Mouse (Mus musculus) MEL (cell line): ENCODE data around the gene Wdfy3. TPM values are rescaled to one million over a fixed set of nuclear protein-coding genes. Genes with fewer than 3 reads are reported as not detected.

Experiments
- DNase-seq: peaks from one replicate; pipeline ENCODE4 v3.0.0; 2011; ENCODE audit warnings: low read depth, low spot score
- H3K27ac ChIP-seq: 2 replicates; pipeline ENCODE4 v1.5.1; 2012; ENCODE audit warnings: low read depth, mild to moderate bottlenecking, control low read depth, low read length, moderate library complexity; ENCODE audit not compliant: control insufficient read depth
- H3K27me3 ChIP-seq, 2 experiments: fragments of 150-350 bp in 1 of 2; sonication (generic) in 1 of 2; 2 replicates each; pipeline ENCODE4 v1.6.1; 2012; ENCODE audit warnings: low read length in 2 of 2, mild to moderate bottlenecking in 2 of 2, improper control_type of control experiment in 1 of 2, moderate library complexity in 1 of 2; ENCODE audit not compliant: insufficient read depth in 2 of 2, control insufficient read depth in 1 of 2
- H3K36me3 ChIP-seq, 2 experiments: 2 replicates each; pipeline ENCODE4 v1.6.1; 2012 to 2014; ENCODE audit warnings: low read length in 2 of 2, improper control_type of control experiment in 1 of 2, inconsistent platforms in 1 of 2, mild to moderate bottlenecking in 1 of 2; ENCODE audit not compliant: insufficient read depth in 2 of 2, control insufficient read depth in 1 of 2
- H3K4me1 ChIP-seq, 2 experiments: fragments of 150-350 bp in 1 of 2; sonication (generic) in 1 of 2; 2 replicates each; pipeline ENCODE4 v1.6.1; 2012; ENCODE audit warnings: low read length in 2 of 2, improper control_type of control experiment in 1 of 2, mild to moderate bottlenecking in 1 of 2; ENCODE audit not compliant: insufficient read depth in 2 of 2, control insufficient read depth in 1 of 2
- H3K4me3 ChIP-seq, 2 experiments: fragments of 150-350 bp in 1 of 2; sonication (generic) in 1 of 2; 2 replicates each; pipeline ENCODE4 v1.5.1; 2012; ENCODE audit warnings: low read depth in 2 of 2, low read length in 2 of 2, mild to moderate bottlenecking in 2 of 2, moderate library complexity in 2 of 2, control low read depth in 1 of 2, improper control_type of control experiment in 1 of 2; ENCODE audit not compliant: control insufficient read depth in 1 of 2, insufficient read depth in 1 of 2
- H3K79me2 ChIP-seq: 2 replicates; pipeline ENCODE4 v1.6.1; 2012; ENCODE audit warnings: mild to moderate bottlenecking, low read length, moderate library complexity; ENCODE audit not compliant: control insufficient read depth, poor library complexity, insufficient read depth
- H3K9ac ChIP-seq: 2 replicates; pipeline ENCODE4 v1.6.1; 2012; ENCODE audit warnings: low read depth, mild to moderate bottlenecking, control low read depth, low read length, moderate library complexity; ENCODE audit not compliant: control insufficient read depth, poor library complexity, severe bottlenecking
- H3K9me3 ChIP-seq: fragments of 150-350 bp; sonication (generic); replicated peaks from 2 replicates; pipeline ENCODE4 v1.6.1; 2012; ENCODE audit warnings: mild to moderate bottlenecking, low read length, improper control_type of control experiment, moderate library complexity; ENCODE audit not compliant: insufficient read depth
- BHLHE40 ChIP-seq: IDR thresholded peaks from 2 replicates; pipeline ENCODE4 v1.6.1; 2012; ENCODE audit warnings: low read depth, mild to moderate bottlenecking, inconsistent platforms, low read length, improper control_type of control experiment, borderline replicate concordance
- CHD1 ChIP-seq: IDR thresholded peaks from 2 replicates; pipeline ENCODE4 v1.6.1; 2012; ENCODE audit warnings: low read depth, mild to moderate bottlenecking, inconsistent platforms, low read length, improper control_type of control experiment
- CHD2 ChIP-seq: IDR thresholded peaks from 2 replicates; pipeline ENCODE4 v1.6.1; 2011; ENCODE audit warnings: low read length, improper control_type of control experiment
- CTCF ChIP-seq, 3 experiments: IDR thresholded peaks in 2 of 3; conservative IDR thresholded peaks in 1 of 3; 2 replicates each; pipeline ENCODE4 v1.5.1; 2011 to 2012; ENCODE audit warnings: low read length in 3 of 3, low read depth in 2 of 3, mild to moderate bottlenecking in 2 of 3, improper control_type of control experiment in 1 of 3, inconsistent platforms in 1 of 3, mixed read lengths in 1 of 3, moderate library complexity in 1 of 3; ENCODE audit not compliant: control insufficient read depth in 1 of 3, insufficient read depth in 1 of 3, poor library complexity in 1 of 3, severe bottlenecking in 1 of 3
- E2F4 ChIP-seq: IDR thresholded peaks from 2 replicates; pipeline ENCODE4 v1.6.1; 2011; ENCODE audit warnings: low read depth, low read length, improper control_type of control experiment, borderline replicate concordance
- ELF1 ChIP-seq: IDR thresholded peaks from 2 replicates; pipeline ENCODE4 v1.6.1; 2014; ENCODE audit warnings: low read depth, mild to moderate bottlenecking, inconsistent platforms, low read length, improper control_type of control experiment, moderate library complexity
- EP300 ChIP-seq, 2 experiments: IDR thresholded peaks; 2 replicates each; pipeline ENCODE4 v1.6.1; 2011; ENCODE audit warnings: improper control_type of control experiment in 2 of 2, low read length in 2 of 2, low read depth in 1 of 2, mild to moderate bottlenecking in 1 of 2
- JUND ChIP-seq: IDR thresholded peaks from 2 replicates; pipeline ENCODE4 v1.6.1; 2011; ENCODE audit warnings: low read depth, mild to moderate bottlenecking, improper control_type of control experiment, low read length
- MAX ChIP-seq: IDR thresholded peaks from 2 replicates; pipeline ENCODE4 v1.6.1; 2011; ENCODE audit warnings: low read length, improper control_type of control experiment
- MEF2A ChIP-seq: IDR thresholded peaks from 2 replicates; pipeline ENCODE4 v1.6.1; 2014; ENCODE audit warnings: low read depth, mild to moderate bottlenecking, inconsistent platforms, low read length, improper control_type of control experiment; ENCODE audit not compliant: poor library complexity, insufficient replicate concordance, severe bottlenecking; ENCODE audit errors: extremely low read depth
- MXI1 ChIP-seq: IDR thresholded peaks from 2 replicates; pipeline ENCODE4 v1.6.1; 2011; ENCODE audit warnings: mild to moderate bottlenecking, low read depth, low read length, improper control_type of control experiment
- MYB ChIP-seq: IDR thresholded peaks from 2 replicates; pipeline ENCODE4 v1.6.1; 2011; ENCODE audit warnings: mild to moderate bottlenecking, low read depth, low read length, improper control_type of control experiment
- POLR2AphosphoS5 ChIP-seq: IDR thresholded peaks from 2 replicates; pipeline ENCODE4 v1.6.1; 2012; ENCODE audit warnings: low read depth, borderline replicate concordance, mild to moderate bottlenecking, inconsistent platforms, low read length, moderate library complexity, mixed read lengths
- SMC3 ChIP-seq: IDR thresholded peaks from 2 replicates; pipeline ENCODE4 v1.6.1; 2011; ENCODE audit warnings: low read depth, low read length, improper control_type of control experiment
- TAL1 ChIP-seq: IDR thresholded peaks from 2 replicates; pipeline ENCODE4 v1.6.1; 2012; ENCODE audit warnings: mild to moderate bottlenecking, inconsistent platforms, low read length, moderate library complexity, mixed read lengths
- TCF12 ChIP-seq: IDR thresholded peaks from 2 replicates; pipeline ENCODE4 v1.6.1; 2014; ENCODE audit warnings: low read depth, mild to moderate bottlenecking, inconsistent platforms, low read length, improper control_type of control experiment, moderate library complexity
- USF1 ChIP-seq: IDR thresholded peaks from 2 replicates; pipeline ENCODE4 v1.6.1; 2014; ENCODE audit warnings: low read depth, mild to moderate bottlenecking, inconsistent platforms, low read length, improper control_type of control experiment, moderate library complexity
- ZNF384 ChIP-seq: IDR thresholded peaks from 2 replicates; pipeline ENCODE4 v1.6.1; 2012; ENCODE audit warnings: low read depth, mild to moderate bottlenecking, inconsistent platforms, low read length, improper control_type of control experiment
- polyA plus RNA-seq, 2 experiments: library from polyadenylated mRNA; stranded (reverse) in 1 of 2; unstranded in 1 of 2; fragments of >175 nt in 1 of 2; fragments of >200 nt in 1 of 2; gene quantifications; 2 replicates each; pipeline versions ENCODE4 v1.2.1 to v1.2.4; 2012; ENCODE audit warnings: low replicate concordance in 2 of 2, low read depth in 1 of 2; ENCODE audit not compliant: insufficient read length in 2 of 2, insufficient read depth in 1 of 2, missing spikeins in 1 of 2
- total RNA-seq: library from RNA; depleted of rRNA; stranded (reverse); fragments of 300-350 nt; gene quantifications from 2 replicates; pipeline ENCODE4 v1.2.3, GENCODE M21; 2012

Gene Wdfy3
- total and polyA plus RNA-seq, 3 experiments: 10.0 to 21.3 (median 11.9) TPM

GRCm38 (mm10) chr5:101923710-101924109 is 146.0 kb downstream of the Wdfy3 start:
- Histone ChIP-seq H3K9me3 (no peaks in the 10 kb centered on the region), H3K4me3 (no peak overlapping the region), H3K4me1 (no peaks in the 10 kb centered on the region), H3K79me2 (no peaks in the 10 kb centered on the region), H3K27ac (no peak overlapping the region), H3K36me3 (no peaks in the 10 kb centered on the region; a peak in 1 of 4 replicates), H3K27me3 (no peaks in the 10 kb centered on the region)
- DNase-seq: no peak
- no peak for TF ChIP-seq E2F4
- no peak for TF ChIP-seq MYB
- TF ChIP-seq MXI1: no peak
- no peak for TF ChIP-seq BHLHE40
- no peak for TF ChIP-seq ZNF384
- TF ChIP-seq MAX: no peak
- TF ChIP-seq CTCF (IDR thresholded peaks at IDR 0.05 in 2 of 3, conservative IDR thresholded peaks at IDR 0.05 in 1 of 3; ENCODE audit: control insufficient read depth in 1 of 3, insufficient read depth in 1 of 3, low read depth in 2 of 3, low read length in 3 of 3, poor library complexity in 1 of 3, severe bottlenecking in 1 of 3): no peak
- no peak for TF ChIP-seq JUND
- TF ChIP-seq TAL1: no peak
- no peak for TF ChIP-seq ELF1
- no peak for TF ChIP-seq SMC3
- TF ChIP-seq CHD1: no peak
- TF ChIP-seq POLR2AphosphoS5: no peak
- no peak for TF ChIP-seq TCF12
- TF ChIP-seq EP300 (IDR thresholded peaks at IDR 0.05; ENCODE audit: low read depth in 1 of 2, low read length in 2 of 2): no peak
- TF ChIP-seq, all 39 proteins: peak for 0
- no peak overlapping the region for H3K9ac ChIP-seq

- no peak for DNase-seq
- Histone ChIP-seq H3K27me3 (no peaks in the 10 kb centered on the region), H3K79me2 (no peaks in the 10 kb centered on the region), H3K9ac (no peak overlapping the region), H3K4me1 (no peaks in the 10 kb centered on the region), H3K4me3 (no peak overlapping the region), H3K27ac (no peak overlapping the region), H3K36me3 (no peaks in the 10 kb centered on the region; a peak in 2 of 4 replicates), H3K9me3 (no peaks in the 10 kb centered on the region)
- TF ChIP-seq TCF12: no peak
- no peak for TF ChIP-seq E2F4
- no peak for TF ChIP-seq CHD2
- no peak for TF ChIP-seq MYB
- TF ChIP-seq MEF2A: no peak
- no peak for TF ChIP-seq TAL1
- TF ChIP-seq MXI1: no peak
- no peak for TF ChIP-seq USF1
Observed at GRCm38 (mm10) chr5:101919559-101919958, 150.2 kb downstream of the Wdfy3 start.
